Mouse (Mus musculus): ENCODE data around the gene Rnf31. TPM values are rescaled to one million over a fixed set of nuclear protein-coding genes. Genes with fewer than 3 reads are reported as not detected.
A peak's percentile ranks its signal among the peaks of the same experiment; 100 is the strongest.

Gene Rnf31
- polyA plus RNA-seq, 1 experiment = 15.7 TPM

GRCm38 (mm10) chr14:55577871-55578667 lies 13.4 kb upstream of the Rnf31 start, which contains the start of gene Psme1:
TSS of gene Psme1 (plus strand) at chr14:55578123.
- DNase-seq (ENCODE audit: low spot score) = peak; percentile 67

GRCm38 (mm10) chr14:55578668-55579269 lies 12.7 kb upstream of the Rnf31 start:
- DNase-seq (ENCODE audit: low spot score) = peak; percentile 50

- no peak for DNase-seq (ENCODE audit: low spot score)
These were observed 11.7 kb upstream of the Rnf31 start for GRCm38 (mm10) chr14:55579511-55580496.

GRCm38 (mm10) chr14:55580731-55581130 lies 10.8 kb upstream of the Rnf31 start:
- DNase-seq (ENCODE audit: low spot score) = no peak

- DNase-seq (ENCODE audit: low spot score) = no peak
These were observed 9.4 kb upstream of the Rnf31 start for GRCm38 (mm10) chr14:55581981-55582681.

GRCm38 (mm10) chr14:55584303-55584701 lies 7.2 kb upstream of the Rnf31 start:
- DNase-seq (ENCODE audit: low spot score) = no peak

- DNase-seq (ENCODE audit: low spot score) = peak; percentile 60
These were observed 6.6 kb upstream of the Rnf31 start, which contains the start of gene Emc9 for GRCm38 (mm10) chr14:55584702-55585565. TSS of gene Emc9 (minus strand) at chr14:55585302.

- no peak for DNase-seq (ENCODE audit: low spot score)
These were observed 5.9 kb upstream of the Rnf31 start for GRCm38 (mm10) chr14:55585566-55585960.

- DNase-seq (ENCODE audit: low spot score) = no peak
These were observed 5.4 kb upstream of the Rnf31 start for GRCm38 (mm10) chr14:55586149-55586548.

GRCm38 (mm10) chr14:55589271-55589670 lies 2.2 kb upstream of the Rnf31 start:
- DNase-seq (ENCODE audit: low spot score) = no peak

GRCm38 (mm10) chr14:55589771-55590448 lies 1.6 kb upstream of the Rnf31 start:
- no peak for DNase-seq (ENCODE audit: low spot score)

GRCm38 (mm10) chr14:55590748-55591330 lies 669 bp upstream of the Rnf31 start, which contains the start of gene Psme2:
TSS of gene Psme2 (minus strand) at chr14:55591113.
- DNase-seq (ENCODE audit: low spot score) = peak; percentile 75

GRCm38 (mm10) chr14:55592226-55592625 lies 718 bp downstream of the Rnf31 start:
- DNase-seq (ENCODE audit: low spot score) = no peak

- DNase-seq (ENCODE audit: low spot score) = no peak
These were observed 4.7 kb downstream of the Rnf31 start for GRCm38 (mm10) chr14:55596036-55596690.

- no peak for DNase-seq (ENCODE audit: low spot score)
These were observed 7.2 kb downstream of the Rnf31 start for GRCm38 (mm10) chr14:55598521-55599390.

GRCm38 (mm10) chr14:55603271-55603632 lies 11.7 kb downstream of the Rnf31 start, which contains the start of gene Irf9:
TSS of gene Irf9 (plus strand) at chr14:55603571.
- DNase-seq (ENCODE audit: low spot score) = no peak

Measured in urinary bladder, adult 2 months (tissue).